Mouse (Mus musculus) embryo, embryonic 9.5 days (tissue): ENCODE measurements around the gene Olfr211.
A peak's percentile ranks its signal among the peaks of the same experiment; 100 is the strongest.
"Not testable (repeated sequence)": the region's sequence is repeated elsewhere in the genome, so short reads cannot be mapped to it uniquely, and the experiment has no call there.

Source experiments
- DNase-seq: peaks from one replicate; pipeline ENCODE4 v3.0.0-alpha.2; 2017; ENCODE audit errors: extremely low spot score

Gene Olfr211

GRCm38 (mm10) chr6:116488791-116489190, at the start of gene Olfr211:
TSS of gene Olfr211 (plus strand) at chr6:116489091.
- no peak for DNase-seq

GRCm38 (mm10) chr6:116439531-116439930, 49.4 kb upstream of the Olfr211 start:
- no peak for DNase-seq

- DNase-seq = no peak
Measured at GRCm38 (mm10) chr6:116440447-116440846, 48.4 kb upstream of the Olfr211 start.

GRCm38 (mm10) chr6:116440849-116441248, 48.0 kb upstream of the Olfr211 start:
- DNase-seq = no peak

GRCm38 (mm10) chr6:116455781-116456180, 33.1 kb upstream of the Olfr211 start:
- DNase-seq = no peak

GRCm38 (mm10) chr6:116456482-116456881, 32.4 kb upstream of the Olfr211 start:
- DNase-seq = no peak

- DNase-seq = no peak
Measured at GRCm38 (mm10) chr6:116458728-116459127, 30.2 kb upstream of the Olfr211 start.

- no peak for DNase-seq
Measured at GRCm38 (mm10) chr6:116459232-116459631, 29.7 kb upstream of the Olfr211 start.

- peak; percentile 55 for DNase-seq
Measured at GRCm38 (mm10) chr6:116460544-116461283, 28.2 kb upstream of the Olfr211 start, which contains the start of gene Alox5. TSS of gene Alox5 (minus strand) at chr6:116461178.

GRCm38 (mm10) chr6:116468081-116468480, 20.8 kb upstream of the Olfr211 start:
- no peak for DNase-seq

GRCm38 (mm10) chr6:116485081-116485480, 3.8 kb upstream of the Olfr211 start:
- DNase-seq = no peak

- no peak for DNase-seq
Measured at GRCm38 (mm10) chr6:116486833-116487232, 2.1 kb upstream of the Olfr211 start.

- DNase-seq = no peak
Measured at GRCm38 (mm10) chr6:116493742-116494141, 4.9 kb downstream of the Olfr211 start.

GRCm38 (mm10) chr6:116495960-116496359, 7.1 kb downstream of the Olfr211 start:
- DNase-seq = no peak

- DNase-seq = not testable (repeated sequence)
Measured at GRCm38 (mm10) chr6:116506302-116507003, 17.6 kb downstream of the Olfr211 start, which contains the start of gene Olfr212. TSS of gene Olfr212 (plus strand) at chr6:116506516.

- no peak for DNase-seq
Measured at GRCm38 (mm10) chr6:116514832-116515231, 25.9 kb downstream of the Olfr211 start.

- DNase-seq = no peak
Measured at GRCm38 (mm10) chr6:116538156-116538555, 49.3 kb downstream of the Olfr211 start, which contains the start of gene Olfr213. TSS of gene Olfr213 (plus strand) at chr6:116538456.

- no peak for DNase-seq
Measured at GRCm38 (mm10) chr6:116542500-116542899, 53.6 kb downstream of the Olfr211 start.
